Mouse (Mus musculus): ENCODE data around the gene Chd2. TPM values are rescaled to one million over a fixed set of nuclear protein-coding genes. Genes with fewer than 3 reads are reported as not detected.

The Chd2 gene
- polyA plus RNA-seq (2015; fragmentation: Nextera tagmentation; extraction: Ambion mirVana), result 62.3 and 65.6 TPM in 2 replicates

DNA sequence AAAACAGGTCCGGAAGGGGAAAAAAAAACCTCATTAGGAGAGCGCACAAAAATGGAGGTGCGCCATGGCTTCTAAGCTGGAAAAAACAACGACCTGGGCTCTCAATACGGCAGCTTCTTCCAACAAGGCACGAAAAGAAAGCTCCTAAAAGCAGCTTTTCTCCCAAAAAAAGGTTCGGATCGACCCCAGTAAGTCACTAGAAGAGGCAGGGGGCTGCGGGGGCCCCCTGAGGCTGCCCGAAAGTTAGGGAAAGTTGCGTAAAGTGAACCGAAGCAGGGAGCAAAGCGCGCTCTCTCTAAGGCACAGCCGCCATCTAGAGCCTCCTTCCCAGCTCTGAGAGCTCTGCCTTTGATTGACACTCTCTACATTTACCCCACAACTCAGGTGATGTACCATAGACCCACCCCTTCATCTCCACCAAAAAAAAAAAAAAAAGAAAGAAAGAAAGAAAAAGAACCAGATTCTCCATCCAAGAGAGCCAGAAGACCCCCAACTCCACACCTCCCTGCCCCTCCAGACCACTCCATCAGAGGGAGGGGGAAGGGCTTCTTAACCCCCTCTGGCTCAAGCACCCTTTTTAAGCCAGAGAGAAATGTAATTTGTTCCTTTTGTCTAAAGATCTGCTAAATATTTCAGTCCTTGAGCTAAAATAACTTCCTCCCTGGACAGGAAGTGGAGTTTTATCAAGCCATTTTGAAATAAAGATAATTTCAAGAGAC, at the start of gene Chd2:
Gene Chd2, minus strand, starts transcription at position 419 of the 719 bp plus-strand sequence.
- Histone ChIP-seq H3K36me3 (peaks cover 12% of the 10 kb centered on the region), H3K9ac (peak within 1 kb of the TSS; percentile 98), H3K4me3 (peak within 1 kb of the TSS; percentile 67), H3K27ac (peak within 1 kb of the TSS; percentile 100), H3K27me3 (no peaks in the 10 kb centered on the region), H3K4me2 (peak within 1 kb of the TSS; percentile 62), H3K4me1 (peaks cover 11% of the 10 kb centered on the region), H3K9me3 (no peaks in the 10 kb centered on the region)
- ATAC-seq (ENCODE audit: insufficient number of reproducible peaks, insufficient read depth, low FRiP score, low TSS enrichment, low read depth), result peak; percentile 63
- WGBS, result under 1% methylated on average over 15 of the region's 15 CpGs

DNA sequence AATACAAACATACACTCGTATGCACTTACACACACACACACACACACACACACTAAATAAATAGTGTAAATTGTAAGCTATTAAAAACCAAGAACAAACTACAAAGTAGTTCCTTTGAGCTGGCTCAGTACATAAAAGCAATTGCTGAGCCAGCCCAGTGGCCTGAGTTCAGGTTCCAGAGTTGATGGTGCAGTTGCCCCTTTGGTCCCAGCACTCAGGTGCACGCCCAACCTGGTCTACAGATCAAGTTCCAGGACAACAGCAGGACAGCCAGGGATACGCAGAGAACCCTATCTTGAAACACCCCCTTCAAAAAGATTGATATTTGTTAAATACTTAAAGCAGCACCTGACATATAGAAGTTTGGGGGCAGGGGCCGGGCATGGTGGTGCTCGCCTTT, 49.1 kb upstream of the Chd2 start:
- Histone ChIP-seq H3K4me1 (peaks cover 45% of the 10 kb centered on the region), H3K4me2 (no peak overlapping the region), H3K27ac (no peak overlapping the region), H3K27me3 (peaks cover 10% of the 10 kb centered on the region; the same call in 1 of the 2 replicates), H3K9me3 (no peaks in the 10 kb centered on the region), H3K36me3 (no peaks in the 10 kb centered on the region), H3K4me3 (no peak overlapping the region), H3K9ac (no peak overlapping the region)
- no peak for ATAC-seq (ENCODE audit: insufficient number of reproducible peaks, insufficient read depth, low FRiP score, low TSS enrichment, low read depth)
- 97% methylated on average over 5 of the region's 5 CpGs for WGBS

DNA sequence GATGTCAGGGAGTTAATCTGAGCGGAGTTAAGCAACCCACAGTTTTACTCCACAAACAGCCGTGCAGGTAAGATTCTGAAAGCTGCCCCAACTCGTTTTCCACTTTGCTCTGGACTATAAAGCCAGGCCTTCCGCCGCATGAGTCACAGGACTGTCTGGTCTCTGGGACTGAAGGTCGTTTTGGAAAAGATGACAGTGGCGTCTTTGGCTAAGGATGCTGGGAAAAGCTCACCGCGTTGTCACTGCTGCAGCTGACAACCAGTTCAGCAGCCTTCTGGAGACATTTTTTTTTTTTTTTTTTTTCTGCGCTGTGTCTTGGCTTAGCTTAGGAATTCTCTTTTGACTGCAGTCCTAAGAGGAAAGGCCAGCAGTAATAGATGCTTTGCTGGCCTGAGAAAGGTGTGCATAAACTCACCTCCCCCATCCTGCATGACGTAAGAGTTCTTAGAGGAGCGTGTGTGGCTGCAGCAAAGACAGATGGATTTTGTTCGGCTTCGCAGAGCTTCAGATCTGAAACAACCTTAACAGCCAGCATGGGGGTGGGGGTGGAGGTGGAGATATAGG, 47.7 kb upstream of the Chd2 start:
- 29% methylated on average over 14 of the region's 14 CpGs for WGBS
- Histone ChIP-seq H3K9me3 (no peaks in the 10 kb centered on the region), H3K4me1 (peaks cover 44% of the 10 kb centered on the region), H3K36me3 (no peaks in the 10 kb centered on the region), H3K9ac (0 out of 2 replicates have a peak overlapping the region, but pooled peaks have one; percentile 27), H3K27me3 (peaks cover 10% of the 10 kb centered on the region; the same call in 1 of the 2 replicates), H3K27ac (peak overlapping the region; percentile 86), H3K4me3 (peak overlapping the region; percentile 13; the same call in 1 of the 2 replicates), H3K4me2 (peak overlapping the region; percentile 32)
- no peak for ATAC-seq (ENCODE audit: insufficient number of reproducible peaks, insufficient read depth, low FRiP score, low TSS enrichment, low read depth)

DNA sequence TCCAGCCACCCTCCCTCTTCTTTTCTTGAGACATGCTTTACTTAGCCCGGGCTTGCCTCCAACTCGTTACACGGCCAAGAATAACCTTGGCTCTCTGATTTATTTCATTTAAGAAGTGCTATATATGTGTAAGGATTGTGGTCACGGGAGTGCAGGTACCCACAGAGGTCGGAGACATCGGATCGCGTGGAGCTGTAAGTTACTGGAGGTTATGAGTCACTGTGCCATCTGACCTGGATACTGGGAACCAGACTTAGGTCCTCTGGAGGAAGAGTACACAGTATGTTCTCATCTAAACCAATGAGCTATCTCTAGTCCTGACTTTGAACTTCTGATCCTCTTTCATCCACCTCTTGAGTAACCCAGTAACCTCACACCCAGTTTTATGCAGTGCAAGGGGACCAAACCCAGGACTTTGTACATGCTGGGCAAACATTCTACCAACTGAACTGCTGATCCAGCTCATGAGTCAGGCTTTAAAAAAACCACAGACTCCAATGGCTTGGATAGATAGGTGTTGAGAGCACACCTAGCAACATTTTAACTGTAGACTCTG, 46.8 kb upstream of the Chd2 start:
- Histone ChIP-seq H3K27me3 (peaks cover 10% of the 10 kb centered on the region; the same call in 1 of the 2 replicates), H3K27ac (peak overlapping the region; percentile 86), H3K4me2 (no peak overlapping the region), H3K9ac (no peak overlapping the region), H3K4me1 (peaks cover 46% of the 10 kb centered on the region), H3K9me3 (no peaks in the 10 kb centered on the region), H3K4me3 (no peak overlapping the region), H3K36me3 (no peaks in the 10 kb centered on the region)
- 76% methylated on average over 8 of the region's 8 CpGs for WGBS
- ATAC-seq (ENCODE audit: insufficient number of reproducible peaks, insufficient read depth, low FRiP score, low TSS enrichment, low read depth), result no peak

DNA sequence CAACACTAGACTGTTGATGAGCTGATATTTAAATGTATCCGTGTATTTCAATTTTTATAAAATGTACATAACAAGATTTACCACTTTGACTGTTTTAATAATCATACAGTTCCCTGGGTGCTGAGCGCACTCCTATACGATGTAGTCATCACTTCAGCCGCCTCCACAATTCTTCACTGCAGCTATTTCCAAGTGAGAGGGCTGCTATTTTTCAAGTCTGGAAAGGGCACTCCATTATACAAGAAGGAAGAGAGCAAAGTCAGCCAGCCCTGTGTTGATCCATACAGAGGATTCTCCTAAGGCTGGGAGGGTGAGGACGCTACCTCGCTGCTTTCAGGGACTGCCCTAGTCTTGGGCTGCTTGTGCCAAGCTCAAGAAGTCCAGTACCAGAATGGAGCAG, 45.1 kb upstream of the Chd2 start:
- WGBS, result 91% methylated on average over 6 of the region's 6 CpGs
- no peak for ATAC-seq (ENCODE audit: insufficient number of reproducible peaks, insufficient read depth, low FRiP score, low TSS enrichment, low read depth)
- Histone ChIP-seq H3K4me2 (no peak overlapping the region), H3K4me1 (peaks cover 52% of the 10 kb centered on the region), H3K27ac (0 out of 2 replicates have a peak overlapping the region, but pooled peaks have one; percentile 33), H3K9ac (no peak overlapping the region), H3K9me3 (no peaks in the 10 kb centered on the region), H3K36me3 (no peaks in the 10 kb centered on the region), H3K27me3 (peaks cover 10% of the 10 kb centered on the region; the same call in 1 of the 2 replicates), H3K4me3 (no peak overlapping the region)

DNA sequence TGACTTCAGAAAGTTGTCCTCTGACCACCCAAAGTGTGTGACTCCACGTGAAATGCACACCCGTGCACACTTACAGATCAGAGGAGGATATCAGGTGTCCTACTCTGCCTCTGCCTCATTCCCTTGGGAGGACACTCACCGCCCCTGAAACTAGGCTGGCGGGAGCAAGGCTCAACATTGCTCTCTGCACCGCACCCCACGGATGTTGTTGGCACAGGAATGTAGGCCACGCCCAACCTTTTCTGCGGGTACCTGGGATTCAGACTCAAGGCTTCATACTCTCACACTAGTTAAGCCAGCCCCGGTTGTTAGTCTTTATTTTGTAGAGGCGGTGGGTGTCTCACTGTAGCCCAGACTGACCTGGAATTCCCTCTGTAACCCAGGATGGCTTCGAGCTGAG, 44.6 kb upstream of the Chd2 start:
- Histone ChIP-seq H3K4me3 (no peak overlapping the region), H3K4me1 (peaks cover 52% of the 10 kb centered on the region), H3K9ac (no peak overlapping the region), H3K27me3 (peaks cover 10% of the 10 kb centered on the region; the same call in 1 of the 2 replicates), H3K36me3 (no peaks in the 10 kb centered on the region), H3K27ac (peak overlapping the region; percentile 33; the same call in 1 of the 2 replicates), H3K9me3 (no peaks in the 10 kb centered on the region), H3K4me2 (no peak overlapping the region)
- ATAC-seq (ENCODE audit: insufficient number of reproducible peaks, insufficient read depth, low FRiP score, low TSS enrichment, low read depth), result no peak
- WGBS, result 45% methylated on average over 11 of the region's 11 CpGs

DNA sequence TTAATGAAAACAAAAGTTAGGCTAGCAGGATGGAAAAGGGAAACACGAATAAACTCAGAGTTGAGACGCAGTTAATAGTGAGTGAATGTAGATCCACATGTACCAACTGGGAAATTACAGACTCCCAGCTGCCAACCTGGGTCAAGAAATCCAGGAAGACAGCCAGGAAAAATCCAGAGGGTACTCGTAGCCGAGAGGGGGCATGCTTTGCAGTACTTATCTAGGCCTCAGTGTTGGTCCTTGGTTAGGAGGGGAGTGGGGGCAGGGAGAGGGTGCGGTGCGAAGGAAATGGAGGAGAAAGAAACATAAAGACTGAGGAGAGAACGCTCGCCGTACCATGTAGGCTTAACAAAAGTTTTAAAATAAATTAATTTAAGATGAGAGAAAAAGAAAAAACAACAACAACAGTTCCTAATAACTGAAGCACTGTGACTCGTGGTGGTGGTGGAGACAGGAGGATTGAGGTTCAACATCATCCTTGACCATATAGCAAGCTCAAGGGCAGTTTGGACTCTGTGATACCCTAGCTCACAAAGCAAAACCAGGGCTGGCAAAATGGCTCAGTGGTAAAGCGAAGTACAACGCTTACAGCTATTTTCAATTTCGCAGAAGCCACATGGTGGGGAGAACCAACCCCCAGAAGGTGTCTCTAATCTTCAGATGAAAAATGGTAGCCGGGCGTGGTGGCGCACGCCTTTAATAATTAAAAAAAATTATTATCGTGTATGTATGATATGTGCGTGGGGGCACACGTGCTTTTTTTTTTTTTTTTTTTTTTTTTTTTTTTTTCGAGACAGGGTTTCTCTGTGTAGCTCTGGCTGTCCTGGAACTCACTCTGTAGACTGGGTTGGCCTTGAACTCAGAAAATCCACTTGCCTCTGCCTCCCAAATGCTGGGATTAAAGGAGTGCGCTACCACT, 43.7 kb upstream of the Chd2 start:
- H3K27me3 ChIP-seq, result peaks cover 14% of the 10 kb centered on the region; the same call in 1 of the 2 replicates
- peaks cover 52% of the 10 kb centered on the region for H3K4me1 ChIP-seq

DNA sequence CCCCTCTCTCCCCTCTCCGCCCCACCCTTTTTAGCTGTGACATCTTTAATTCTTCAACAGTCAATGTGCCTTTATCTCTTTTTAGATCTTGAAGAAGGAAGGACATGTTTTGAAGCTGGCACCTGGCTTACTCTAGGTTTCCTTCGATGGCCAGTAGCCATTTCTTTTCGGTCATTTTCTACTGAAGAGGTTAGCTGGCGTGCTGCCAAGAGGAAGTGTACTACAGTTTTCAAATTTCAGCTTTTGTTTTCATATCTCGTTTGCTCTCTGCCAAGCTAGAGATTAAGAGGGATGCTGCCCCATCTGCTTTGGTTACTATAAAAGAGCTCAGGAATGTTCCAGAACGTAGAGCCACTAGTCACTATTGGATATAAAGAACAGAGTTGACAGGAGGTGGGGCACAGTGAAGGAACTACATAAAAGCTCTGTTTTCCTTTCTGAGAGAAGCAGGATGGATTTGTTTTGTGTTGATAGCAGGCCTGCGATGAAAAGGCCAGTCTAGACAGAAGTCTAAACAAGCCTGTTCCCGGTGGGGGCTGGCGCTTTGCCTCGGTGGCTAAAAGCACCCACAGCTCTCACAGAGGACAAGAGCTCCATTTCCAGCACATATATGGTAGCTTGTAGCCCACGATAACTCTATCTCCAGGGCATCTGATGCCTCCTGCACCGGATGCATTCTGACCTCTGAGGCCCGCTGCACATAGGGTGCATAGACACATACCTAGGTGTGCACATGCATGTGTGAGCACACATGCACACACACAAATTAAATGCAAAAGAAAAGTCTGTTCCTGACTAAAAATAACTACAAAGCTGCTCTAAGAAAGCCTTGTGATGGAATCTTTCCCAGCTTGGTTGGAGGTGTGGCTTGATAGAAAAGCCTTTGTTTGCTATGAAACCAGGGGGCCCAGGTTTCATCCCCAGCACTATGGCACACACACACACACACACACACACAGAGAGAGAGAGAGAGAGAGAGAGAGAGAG, 42.7 kb upstream of the Chd2 start:
- Histone ChIP-seq H3K4me1 (peaks cover 49% of the 10 kb centered on the region), H3K27me3 (peaks cover 20% of the 10 kb centered on the region; the same call in 1 of the 2 replicates), H3K9me3 (no peaks in the 10 kb centered on the region), H3K9ac (peak overlapping the region; percentile 49; the same call in 1 of the 2 replicates), H3K4me2 (peak overlapping the region; percentile 35), H3K27ac (peak overlapping the region; percentile 87), H3K36me3 (no peaks in the 10 kb centered on the region), H3K4me3 (no peak overlapping the region)
- 36% methylated on average over 13 of the region's 13 CpGs for WGBS
- ATAC-seq (ENCODE audit: insufficient number of reproducible peaks, insufficient read depth, low FRiP score, low TSS enrichment, low read depth), result peak; percentile 70

More for the DNA sequence above, 43.7 kb upstream of the Chd2 start:
- H3K4me3 ChIP-seq, result no peak overlapping the region
- ATAC-seq (ENCODE audit: insufficient number of reproducible peaks, insufficient read depth, low FRiP score, low TSS enrichment, low read depth), result no peak
- H3K36me3 ChIP-seq, result no peaks in the 10 kb centered on the region
- 74% methylated on average over 22 of the region's 22 CpGs for WGBS
- H3K9me3 ChIP-seq, result no peaks in the 10 kb centered on the region
- no peak overlapping the region for H3K4me2 ChIP-seq
- no peak overlapping the region for H3K9ac ChIP-seq
- peak overlapping the region; percentile 87 for H3K27ac ChIP-seq

DNA sequence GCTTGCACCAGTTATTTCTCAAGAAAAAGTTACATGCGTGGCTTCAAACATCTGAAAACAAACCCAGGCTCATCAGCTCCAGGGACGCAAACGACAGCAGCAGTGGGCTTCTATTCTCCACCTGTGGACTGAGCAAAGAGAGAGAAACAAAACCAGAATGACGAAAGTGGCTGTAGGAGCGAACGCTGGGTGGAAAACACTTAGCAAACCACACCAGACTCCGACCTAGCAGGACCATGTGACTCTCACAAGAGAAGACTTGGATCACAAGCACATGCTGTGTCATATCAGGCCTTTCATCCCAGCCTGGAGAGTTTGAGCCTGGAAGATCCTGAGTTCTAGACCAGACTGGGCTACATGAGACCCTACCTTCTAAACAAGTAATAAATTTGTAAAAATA, 41.8 kb upstream of the Chd2 start:
- no peak for ATAC-seq (ENCODE audit: insufficient number of reproducible peaks, insufficient read depth, low FRiP score, low TSS enrichment, low read depth)
- Histone ChIP-seq H3K4me3 (no peak overlapping the region), H3K4me1 (peaks cover 40% of the 10 kb centered on the region), H3K27ac (peak overlapping the region; percentile 87; the same call in 1 of the 2 replicates), H3K4me2 (no peak overlapping the region), H3K27me3 (peaks cover 20% of the 10 kb centered on the region; the same call in 1 of the 2 replicates), H3K9ac (no peak overlapping the region), H3K36me3 (no peaks in the 10 kb centered on the region), H3K9me3 (no peaks in the 10 kb centered on the region)
- WGBS, result 75% methylated on average over 7 of the region's 7 CpGs

DNA sequence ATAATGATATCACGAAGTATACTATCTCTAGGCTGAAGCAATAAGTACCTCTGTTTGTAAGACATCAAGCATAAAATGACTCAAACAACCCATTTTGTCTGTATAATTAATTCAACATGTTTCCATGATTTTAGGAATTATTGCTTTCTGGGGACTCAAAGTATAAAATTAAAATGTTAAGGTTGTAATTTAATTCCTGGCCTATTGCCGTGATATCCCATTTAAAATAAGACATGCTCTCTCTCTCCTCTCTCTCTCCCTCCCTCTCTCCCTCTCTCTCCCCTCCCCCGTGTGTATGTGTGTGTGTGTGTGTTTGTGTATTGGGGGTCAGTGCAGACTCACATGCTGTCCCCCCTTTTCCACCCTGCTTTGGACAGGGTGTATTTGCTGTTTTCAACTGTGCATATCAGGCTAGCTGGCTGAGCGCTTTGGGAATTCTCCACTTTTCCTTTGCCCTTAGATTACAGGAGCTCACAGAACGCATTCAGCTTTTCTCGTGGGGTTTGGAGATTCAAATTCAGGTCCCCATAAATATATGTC, 40.3 kb upstream of the Chd2 start:
- no peak overlapping the region for H3K9ac ChIP-seq
- H3K36me3 ChIP-seq, result no peaks in the 10 kb centered on the region
- 29% methylated on average over 6 of the region's 6 CpGs for WGBS
- 0 out of 2 replicates have a peak overlapping the region, but pooled peaks have one; percentile 11 for H3K4me2 ChIP-seq
- ATAC-seq (ENCODE audit: insufficient number of reproducible peaks, insufficient read depth, low FRiP score, low TSS enrichment, low read depth), result no peak
- H3K9me3 ChIP-seq, result no peaks in the 10 kb centered on the region
- H3K4me1 ChIP-seq, result peaks cover 33% of the 10 kb centered on the region
- peak overlapping the region; percentile 71; the same call in 1 of the 2 replicates for H3K27ac ChIP-seq
- H3K27me3 ChIP-seq, result peaks cover 15% of the 10 kb centered on the region; the same call in 1 of the 2 replicates
- H3K4me3 ChIP-seq, result no peak overlapping the region
